In the genomic region with DNA sequence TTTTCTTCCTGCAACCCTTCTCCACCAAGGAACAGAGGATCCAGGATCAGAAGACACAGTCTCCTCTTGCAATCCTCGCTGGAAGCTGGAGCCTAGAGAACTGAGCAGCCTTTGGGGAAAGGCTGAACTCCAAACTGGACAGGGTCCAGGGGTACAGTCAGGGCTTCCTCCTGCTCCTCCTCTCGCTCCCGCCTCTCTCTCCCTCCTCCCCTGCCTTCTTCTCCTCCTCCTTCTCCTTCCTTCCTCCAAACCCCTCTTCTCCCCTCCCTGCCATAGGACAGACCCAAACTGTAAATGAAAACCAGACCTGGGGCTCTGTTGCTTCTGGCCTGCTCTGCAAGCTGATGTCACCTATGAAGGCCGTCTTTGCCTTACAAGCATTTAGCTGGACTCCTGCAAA, we compare ENCODE assay signal across 8 mouse cellular contexts. TPM values are rescaled to one million over a fixed set of nuclear protein-coding genes. Genes with fewer than 3 reads are reported as not detected.
DNase-seq lines count a peak whose midpoint lies in the region; ATAC-seq and TF ChIP-seq lines count a peak whose summit lies in the region.

A gene (minus strand): TSS at position 136 of the 400 bp plus-strand sequence.

- no peak for TF ChIP-seq CTCF in kidney, adult 2 months (conservative IDR thresholded peaks at IDR 0.05; ENCODE audit: insufficient read depth, insufficient read length, low read depth, low read length)

- intact Hi-C loops in gastrocnemius, postnatal 36 days (cut with DNase I), result no loop called here

- peaks cover under 1% of the 10 kb centered on the region; the same call in 1 of the 2 replicates for H3K4me1 ChIP-seq in heart, embryonic 10.5 days
- H3K4me1 ChIP-seq in kidney, adult 2 months (ENCODE audit: control insufficient read depth, insufficient read depth, low read length), result peaks cover 2% of the 10 kb centered on the region; the same call in 1 of the 2 replicates
- H3K4me1 ChIP-seq in lung, embryonic 15.5 days, result peaks cover 29% of the 10 kb centered on the region

- no peaks in the 10 kb centered on the region for H3K36me3 ChIP-seq in heart, embryonic 10.5 days
- no peaks in the 10 kb centered on the region for H3K36me3 ChIP-seq in kidney, adult 2 months (ENCODE audit: control insufficient read depth, insufficient read depth, low read length)
- no peaks in the 10 kb centered on the region for H3K36me3 ChIP-seq in lung, embryonic 15.5 days

- no peaks in the 10 kb centered on the region for H3K9me3 ChIP-seq in heart, embryonic 10.5 days
- no peaks in the 10 kb centered on the region for H3K9me3 ChIP-seq in lung, embryonic 15.5 days

- no peak for TF ChIP-seq POLR2A in kidney, adult 2 months (IDR thresholded peaks at IDR 0.05; ENCODE audit: low read depth, low read length)

- 62% methylated on average over 4 of the region's 4 CpGs for WGBS in heart, embryonic 10.5 days
- 39% methylated on average over 4 of the region's 4 CpGs for WGBS in kidney, adult 2 months
- 32% methylated on average over 4 of the region's 4 CpGs for WGBS in lung, embryonic 15.5 days

- peak; percentile 80 for ATAC-seq in lung, embryonic 15.5 days (ENCODE audit: borderline replicate concordance, extremely low read depth, low FRiP score, low TSS enrichment)

- H3K4me2 ChIP-seq in lung, embryonic 15.5 days, result peak within 1 kb of the TSS; percentile 63

- H3K27me3 ChIP-seq in heart, embryonic 10.5 days (ENCODE audit: insufficient read depth, poor library complexity, severe bottlenecking), result peaks cover 26% of the 10 kb centered on the region; the same call in 1 of the 2 replicates
- no peaks in the 10 kb centered on the region for H3K27me3 ChIP-seq in kidney, adult 2 months (replicated peaks; ENCODE audit: control insufficient read depth, insufficient read depth, low read length)
- H3K27me3 ChIP-seq in lung, embryonic 15.5 days, result no peaks in the 10 kb centered on the region

- peak; percentile 97 for DNase-seq in heart, adult 11 months
- DNase-seq in heart, embryonic 10.5 days (ENCODE audit: low spot score), result no peak
- DNase-seq in gastrocnemius, postnatal 36 days, result peak; percentile 55 to 74
- peak; percentile 52 for DNase-seq in kidney, adult 2 months
- DNase-seq in urinary bladder, postnatal 4 days (ENCODE audit: low spot score in 2 of 2), result peak; percentile 69 to 77
- no peak for DNase-seq in layer of hippocampus, adult 8-10 months (ENCODE audit: low spot score in 2 of 2)
- DNase-seq in cerebellum, adult 11-12 months, result no peak

- H3K27ac ChIP-seq in heart, embryonic 10.5 days, result no peak within 1 kb of the TSS
- peak within 1 kb of the TSS; percentile 12; the same call in 1 of the 2 replicates for H3K27ac ChIP-seq in kidney, adult 2 months (ENCODE audit: insufficient read depth, low read depth, low read length)
- peak within 1 kb of the TSS; percentile 81 for H3K27ac ChIP-seq in lung, embryonic 15.5 days

- H3K4me3 ChIP-seq in heart, embryonic 10.5 days, result no peak within 1 kb of the TSS
- H3K4me3 ChIP-seq in kidney, adult 2 months (ENCODE audit: insufficient read depth, low read depth, low read length), result peak within 1 kb of the TSS; percentile 41
- H3K4me3 ChIP-seq in lung, embryonic 15.5 days, result peak within 1 kb of the TSS; percentile 39

- H3K9ac ChIP-seq in lung, embryonic 15.5 days, result peak within 1 kb of the TSS; percentile 31

RNA-seq across cellular contexts. Expression of the gene that starts here (rescaled TPM):
- polyA plus RNA-seq in heart, embryonic 10.5 days (2016; fragmentation: Nextera tagmentation; extraction: Ambion mirVana), result 1.6 and 4.6 TPM in 2 replicates
- 10 to 100 TPM; 63.2 to 73.4 TPM for total RNA-seq in gastrocnemius, postnatal 36 days (2021)
- 15.3 and 17.4 TPM in 2 replicates for polyA plus RNA-seq in kidney, adult 2 months (2012; rRNA removed)
- 72.9 and 81.8 TPM in 2 replicates for polyA plus RNA-seq in lung, embryonic 15.5 days (2015; fragmentation: Nextera tagmentation; extraction: Ambion mirVana)
- 1 to 10 TPM; 3.1 to 5.4 (median 4.3) TPM for total RNA-seq in layer of hippocampus, adult 8-10 months (2022)

Comparison
In these comparisons a context has a peak if more than half of its experiments do, and no peak if none do; other contexts are left out.
1. RNA of the gene that starts here (total RNA-seq): 63.2 to 73.4 TPM in gastrocnemius, postnatal 36 days; 3.1 to 5.4 TPM in layer of hippocampus, adult 8-10 months; every median in the first group is over 10 times any median in the second.
2. DNase-seq: peak in heart, adult 11 months (single experiment), gastrocnemius, postnatal 36 days (2 of 2), kidney, adult 2 months (single experiment) and urinary bladder, postnatal 4 days (2 of 2); none in heart, embryonic 10.5 days (single experiment), layer of hippocampus, adult 8-10 months (0 of 2) and cerebellum, adult 11-12 months (single experiment).